Mouse (Mus musculus): ENCODE measurements at regions not wholly inside any gene's neighbourhood (a gene's known extent, or its start where the extent isn't known, plus 50 kb on each side); places are given as distances from the start of the nearest gene placed in this dataset.

DNA sequence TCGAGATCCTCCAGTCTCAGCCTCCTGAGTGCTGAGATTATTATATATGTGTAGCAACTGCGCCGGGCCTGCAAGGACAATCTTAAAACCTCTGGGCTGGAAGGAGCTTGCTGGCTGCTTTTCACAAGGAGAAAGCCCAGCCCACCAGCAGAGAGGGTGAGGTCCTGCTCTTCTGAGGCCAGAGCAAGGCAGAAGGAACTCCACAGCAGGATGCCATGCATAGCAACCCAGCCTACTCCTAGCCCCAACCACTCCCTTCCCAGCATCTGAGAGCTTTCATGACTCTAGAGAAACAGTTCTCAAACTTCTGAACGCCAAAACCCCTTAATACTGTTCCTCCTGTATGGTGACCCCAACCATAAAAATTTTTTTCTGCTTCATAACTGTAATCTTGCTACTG, 80.3 kb upstream of the Rpl38 start:
- Histone ChIP-seq H3K36me3 (ENCODE audit: control insufficient read depth, insufficient read depth, low read length) (no peaks in the 10 kb centered on the region), H3K9ac (ENCODE audit: low read depth, low read length, severe bottlenecking) (no peak overlapping the region), H3K4me3 (replicated peaks; ENCODE audit: low read length) (no peak overlapping the region), H3K27ac (replicated peaks; ENCODE audit: low read depth, low read length) (no peak overlapping the region), H3K9me3 (ENCODE audit: control insufficient read depth, low read length) (no peaks in the 10 kb centered on the region), H3K27me3 (ENCODE audit: control insufficient read depth, insufficient read depth, low read length) (no peaks in the 10 kb centered on the region), H3K4me2 (replicated peaks; ENCODE audit: low read depth, low read length, severe bottlenecking) (no peak overlapping the region), H3K4me1 (ENCODE audit: control insufficient read depth, insufficient read depth, low read length) (no peaks in the 10 kb centered on the region)
- TF ChIP-seq POLR2A (IDR thresholded peaks at IDR 0.05; ENCODE audit: borderline replicate concordance, extremely low read depth, insufficient read depth, insufficient read length) = no peak
- ATAC-seq (ENCODE audit: low FRiP score, low read depth) (no peak), DNase-seq (ENCODE audit: low spot score) (no peak)
- 78% methylated on average over 4 of the region's 4 CpGs for WGBS

- Histone ChIP-seq H3K4me2 (replicated peaks; ENCODE audit: low read depth, low read length, severe bottlenecking) (no peak overlapping the region), H3K4me3 (replicated peaks; ENCODE audit: low read length) (no peak overlapping the region), H3K9me3 (ENCODE audit: control insufficient read depth, low read length) (no peaks in the 10 kb centered on the region), H3K27me3 (ENCODE audit: control insufficient read depth, insufficient read depth, low read length) (no peaks in the 10 kb centered on the region), H3K9ac (ENCODE audit: low read depth, low read length, severe bottlenecking) (no peak overlapping the region), H3K27ac (replicated peaks; ENCODE audit: low read depth, low read length) (no peak overlapping the region), H3K36me3 (ENCODE audit: control insufficient read depth, insufficient read depth, low read length) (no peaks in the 10 kb centered on the region), H3K4me1 (ENCODE audit: control insufficient read depth, insufficient read depth, low read length) (no peaks in the 10 kb centered on the region)
- ATAC-seq (ENCODE audit: low FRiP score, low read depth) (no peak), DNase-seq (ENCODE audit: low spot score) (no peak)
- WGBS = 85% methylated on average over 12 of the region's 12 CpGs
- TF ChIP-seq POLR2A (IDR thresholded peaks at IDR 0.05; ENCODE audit: borderline replicate concordance, extremely low read depth, insufficient read depth, insufficient read length) = no peak
These were observed 81.9 kb upstream of the Rpl38 start for GRCm38 (mm10) chr11:114586400-114586799.

- H3K9ac ChIP-seq (ENCODE audit: low read depth, low read length, severe bottlenecking) = no peak overlapping the region
- H3K4me2 ChIP-seq (replicated peaks; ENCODE audit: low read depth, low read length, severe bottlenecking) = no peak overlapping the region
- H3K9me3 ChIP-seq (ENCODE audit: control insufficient read depth, low read length) = no peaks in the 10 kb centered on the region
- H3K4me3 ChIP-seq (replicated peaks; ENCODE audit: low read length) = no peak overlapping the region
- WGBS = 60% methylated on average over 6 of the region's 6 CpGs
- TF ChIP-seq POLR2A (IDR thresholded peaks at IDR 0.05; ENCODE audit: borderline replicate concordance, extremely low read depth, insufficient read depth, insufficient read length) = no peak
- ATAC-seq (ENCODE audit: low FRiP score, low read depth) (no peak), DNase-seq (ENCODE audit: low spot score) (no peak)
- no peak overlapping the region for H3K27ac ChIP-seq (replicated peaks; ENCODE audit: low read depth, low read length)
- no peaks in the 10 kb centered on the region for H3K27me3 ChIP-seq (ENCODE audit: control insufficient read depth, insufficient read depth, low read length)
- H3K36me3 ChIP-seq (ENCODE audit: control insufficient read depth, insufficient read depth, low read length) = no peaks in the 10 kb centered on the region
- H3K4me1 ChIP-seq (ENCODE audit: control insufficient read depth, insufficient read depth, low read length) = no peaks in the 10 kb centered on the region
These were observed 83.5 kb upstream of the Rpl38 start for GRCm38 (mm10) chr11:114584804-114585203.

- H3K4me2 ChIP-seq (replicated peaks; ENCODE audit: low read depth, low read length, severe bottlenecking) = no peak overlapping the region
- no peaks in the 10 kb centered on the region for H3K36me3 ChIP-seq (ENCODE audit: control insufficient read depth, insufficient read depth, low read length)
- H3K9me3 ChIP-seq (ENCODE audit: control insufficient read depth, low read length) = no peaks in the 10 kb centered on the region
- TF ChIP-seq POLR2A (IDR thresholded peaks at IDR 0.05; ENCODE audit: borderline replicate concordance, extremely low read depth, insufficient read depth, insufficient read length) = no peak
- no peak for ATAC-seq (ENCODE audit: low FRiP score, low read depth)
- H3K4me3 ChIP-seq (replicated peaks; ENCODE audit: low read length) = no peak overlapping the region
- H3K27ac ChIP-seq (replicated peaks; ENCODE audit: low read depth, low read length) = no peak overlapping the region
- 71% methylated on average over 5 of the region's 5 CpGs for WGBS
- DNase-seq (ENCODE audit: low spot score) = no peak
- no peaks in the 10 kb centered on the region for H3K27me3 ChIP-seq (ENCODE audit: control insufficient read depth, insufficient read depth, low read length)
- H3K9ac ChIP-seq (ENCODE audit: low read depth, low read length, severe bottlenecking) = no peak overlapping the region
- no peaks in the 10 kb centered on the region for H3K4me1 ChIP-seq (ENCODE audit: control insufficient read depth, insufficient read depth, low read length)
These were observed 84.2 kb upstream of the Rpl38 start for GRCm38 (mm10) chr11:114584146-114584545.

DNA sequence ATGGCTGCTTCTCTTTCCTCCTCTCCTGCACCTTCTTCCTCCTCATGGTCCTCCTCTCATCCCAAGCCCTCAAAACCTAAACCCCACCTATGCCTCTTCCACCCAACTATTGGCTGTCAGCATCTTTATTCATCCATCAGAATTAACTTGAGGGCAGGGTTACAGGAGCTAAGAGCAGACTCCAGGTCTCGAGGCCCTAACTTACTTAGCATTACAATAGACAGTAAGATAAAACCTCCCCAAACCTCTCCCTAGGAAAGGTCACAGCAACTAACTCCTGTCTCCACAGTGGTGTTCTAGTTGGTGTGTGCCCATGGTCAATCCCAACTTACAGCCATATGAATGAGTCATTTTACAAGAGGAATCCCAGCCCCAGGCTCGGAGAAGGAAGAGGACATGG, 88.3 kb upstream of the Rpl38 start:
- DNase-seq (ENCODE audit: low spot score) (no peak), ATAC-seq (ENCODE audit: low FRiP score, low read depth) (no peak)
- 55% methylated on average over 2 of the region's 2 CpGs for WGBS
- Histone ChIP-seq H3K4me2 (replicated peaks; ENCODE audit: low read depth, low read length, severe bottlenecking) (no peak overlapping the region), H3K9me3 (ENCODE audit: control insufficient read depth, low read length) (peaks cover 6% of the 10 kb centered on the region; the same call in 1 of the 2 replicates), H3K4me3 (replicated peaks; ENCODE audit: low read length) (no peak overlapping the region), H3K4me1 (ENCODE audit: control insufficient read depth, insufficient read depth, low read length) (no peaks in the 10 kb centered on the region), H3K27me3 (ENCODE audit: control insufficient read depth, insufficient read depth, low read length) (no peaks in the 10 kb centered on the region), H3K27ac (replicated peaks; ENCODE audit: low read depth, low read length) (no peak overlapping the region), H3K9ac (ENCODE audit: low read depth, low read length, severe bottlenecking) (no peak overlapping the region), H3K36me3 (ENCODE audit: control insufficient read depth, insufficient read depth, low read length) (no peaks in the 10 kb centered on the region)
- no peak for TF ChIP-seq POLR2A (IDR thresholded peaks at IDR 0.05; ENCODE audit: borderline replicate concordance, extremely low read depth, insufficient read depth, insufficient read length)

GRCm38 (mm10) chr11:114578551-114578950, 89.8 kb upstream of the Rpl38 start:
- no peak for TF ChIP-seq POLR2A (IDR thresholded peaks at IDR 0.05; ENCODE audit: borderline replicate concordance, extremely low read depth, insufficient read depth, insufficient read length)
- H3K36me3 ChIP-seq (ENCODE audit: control insufficient read depth, insufficient read depth, low read length) = no peaks in the 10 kb centered on the region
- H3K27me3 ChIP-seq (ENCODE audit: control insufficient read depth, insufficient read depth, low read length) = no peaks in the 10 kb centered on the region
- no peak overlapping the region for H3K4me3 ChIP-seq (replicated peaks; ENCODE audit: low read length)
- H3K9me3 ChIP-seq (ENCODE audit: control insufficient read depth, low read length) = peaks cover 6% of the 10 kb centered on the region; the same call in 1 of the 2 replicates
- ATAC-seq (ENCODE audit: low FRiP score, low read depth) (no peak), DNase-seq (ENCODE audit: low spot score) (no peak)
- WGBS = 83% methylated on average over 6 of the region's 6 CpGs
- H3K27ac ChIP-seq (replicated peaks; ENCODE audit: low read depth, low read length) = no peak overlapping the region
- no peak overlapping the region for H3K4me2 ChIP-seq (replicated peaks; ENCODE audit: low read depth, low read length, severe bottlenecking)
- H3K9ac ChIP-seq (ENCODE audit: low read depth, low read length, severe bottlenecking) = no peak overlapping the region
- no peaks in the 10 kb centered on the region for H3K4me1 ChIP-seq (ENCODE audit: control insufficient read depth, insufficient read depth, low read length)
